In the genomic region with DNA sequence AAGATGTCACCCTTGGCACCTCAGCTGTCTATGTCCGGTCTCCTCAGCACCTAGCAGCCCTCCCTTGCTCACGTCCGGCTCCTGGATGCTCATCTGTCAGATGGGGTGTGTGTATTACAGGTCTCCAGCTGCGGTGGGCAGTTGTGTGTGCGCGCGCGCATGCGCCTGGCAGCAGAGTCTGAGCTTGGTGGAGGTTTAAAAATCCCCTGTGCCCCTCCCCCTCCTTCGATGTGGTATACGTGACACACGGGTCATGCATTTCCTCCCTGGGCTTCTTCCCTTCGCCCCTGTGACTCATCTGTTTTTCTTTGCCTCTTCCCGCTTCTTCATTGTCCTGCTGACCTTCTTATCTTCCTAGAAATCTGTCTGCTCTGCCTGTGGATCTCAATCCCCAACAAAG, we compare ENCODE assay signal across 8 mouse cellular contexts. TPM values are rescaled to one million over a fixed set of nuclear protein-coding genes. Genes with fewer than 3 reads are reported as not detected.
A peak's percentile ranks its signal among the peaks of the same experiment; 100 is the strongest.
DNase-seq lines count a peak whose midpoint lies in the region; ATAC-seq and TF ChIP-seq lines count a peak whose summit lies in the region.

No protein-coding gene starts in this region.

- intact Hi-C loops in left cerebral cortex, postnatal 25 days (cut with DNase I): loop anchor here (5.0 kb wide), 1 partner anchor 42 kb away; no protein-coding TSS in a partner anchor

- H3K36me3 ChIP-seq in lung, embryonic 15.5 days: no peaks in the 10 kb centered on the region
- no peaks in the 10 kb centered on the region for H3K36me3 ChIP-seq in limb, embryonic 10.5 days
- no peaks in the 10 kb centered on the region for H3K36me3 ChIP-seq in midbrain, postnatal 0 days (ENCODE audit: insufficient read depth, low read length)

- peak overlapping the region; percentile 35 for H3K4me2 ChIP-seq in lung, embryonic 15.5 days
- peak overlapping the region; percentile 22; the same call in 1 of the 2 replicates for H3K4me2 ChIP-seq in midbrain, postnatal 0 days (ENCODE audit: low read depth, low read length, poor library complexity, severe bottlenecking)

- H3K9ac ChIP-seq in lung, embryonic 15.5 days: no peak overlapping the region
- no peak overlapping the region for H3K9ac ChIP-seq in midbrain, postnatal 0 days (replicated peaks; ENCODE audit: low read length, poor library complexity, severe bottlenecking)

- no peak for TF ChIP-seq POLR2A in lung, adult 2 months (IDR thresholded peaks at IDR 0.05; ENCODE audit: borderline replicate concordance, extremely low read depth, low read depth, low read length)

- peak; percentile 52; the same call in 1 of the 2 replicates for ATAC-seq in lung, embryonic 15.5 days (ENCODE audit: borderline replicate concordance, extremely low read depth, low FRiP score, low TSS enrichment)
- ATAC-seq in midbrain, postnatal 0 days (ENCODE audit: low FRiP score): no peak

- H3K4me3 ChIP-seq in lung, embryonic 15.5 days: no peak overlapping the region
- H3K4me3 ChIP-seq in lung, adult 2 months (replicated peaks; ENCODE audit: extremely low read depth, low read depth, low read length): no peak overlapping the region
- no peak overlapping the region for H3K4me3 ChIP-seq in limb, embryonic 10.5 days
- H3K4me3 ChIP-seq in midbrain, postnatal 0 days (ENCODE audit: low read depth, low read length): no peak overlapping the region

- H3K27ac ChIP-seq in lung, embryonic 15.5 days: peak overlapping the region; percentile 44; the same call in 1 of the 2 replicates
- peak overlapping the region; percentile 26; the same call in 1 of the 2 replicates for H3K27ac ChIP-seq in limb, embryonic 10.5 days
- no peak overlapping the region for H3K27ac ChIP-seq in midbrain, postnatal 0 days (ENCODE audit: low read depth, low read length)

- peaks cover 8% of the 10 kb centered on the region; the same call in 1 of the 2 replicates for H3K4me1 ChIP-seq in lung, embryonic 15.5 days
- H3K4me1 ChIP-seq in lung, adult 2 months (ENCODE audit: control insufficient read depth, insufficient read depth, low read length): peaks cover 8% of the 10 kb centered on the region; the same call in 1 of the 2 replicates
- H3K4me1 ChIP-seq in limb, embryonic 10.5 days: peaks cover 16% of the 10 kb centered on the region
- H3K4me1 ChIP-seq in midbrain, postnatal 0 days (ENCODE audit: insufficient read depth, low read length): no peaks in the 10 kb centered on the region

- 19% methylated on average over 14 of the region's 14 CpGs for WGBS in lung, embryonic 15.5 days
- 10% methylated on average over 14 of the region's 14 CpGs for WGBS in lung, adult 2 months
- WGBS in limb, embryonic 10.5 days: 49% methylated on average over 14 of the region's 14 CpGs
- 49% methylated on average over 14 of the region's 14 CpGs for WGBS in midbrain, postnatal 0 days

- DNase-seq in lung, adult 2 months: no peak
- peak; percentile 53 for DNase-seq in c-Kit-positive CD71-negative TER-119-negative erythroid progenitor cells, embryonic 14.5 days (ENCODE audit: low read depth)
- no peak for DNase-seq in limb, embryonic 10.5 days (ENCODE audit: low spot score)
- DNase-seq in midbrain, postnatal 0 days (ENCODE audit: low spot score): no peak
- no peak for DNase-seq in left cerebral cortex, adult 8-10 months (ENCODE audit: low spot score in 2 of 2)
- no peak for DNase-seq in left cerebral cortex, postnatal 25 days (ENCODE audit: low spot score in 2 of 2)
- no peak for DNase-seq in cerebellum, adult 8-10 months

- H3K27me3 ChIP-seq in lung, embryonic 15.5 days: no peaks in the 10 kb centered on the region
- H3K27me3 ChIP-seq in limb, embryonic 10.5 days (ENCODE audit: low read depth, poor library complexity, severe bottlenecking): no peaks in the 10 kb centered on the region
- H3K27me3 ChIP-seq in midbrain, postnatal 0 days (ENCODE audit: insufficient read depth, low read length): no peaks in the 10 kb centered on the region

- no peaks in the 10 kb centered on the region for H3K9me3 ChIP-seq in lung, embryonic 15.5 days
- H3K9me3 ChIP-seq in limb, embryonic 10.5 days (replicated peaks): no peaks in the 10 kb centered on the region
- no peaks in the 10 kb centered on the region for H3K9me3 ChIP-seq in midbrain, postnatal 0 days (ENCODE audit: low read length)

- no peak for TF ChIP-seq CTCF in lung, adult 2 months (IDR thresholded peaks at IDR 0.05; ENCODE audit: insufficient read depth, low read length)
- no peak for TF ChIP-seq CTCF in midbrain, postnatal 0 days (IDR thresholded peaks at IDR 0.05)

RNA-seq across cellular contexts. Expression of gene Mief1, which starts 14.6 kb away (rescaled TPM):
- polyA plus RNA-seq in lung, embryonic 15.5 days (2015; fragmentation: Nextera tagmentation; extraction: Ambion mirVana): 28.4 and 28.9 TPM in 2 replicates
- 10.7 and 14.6 TPM in 2 replicates for polyA plus RNA-seq in lung, adult 2 months (2012; rRNA removed)
- polyA plus RNA-seq in limb, embryonic 10.5 days (2016; fragmentation: Nextera tagmentation; extraction: Ambion mirVana): 42.4 and 43.7 TPM in 2 replicates
- 46.3 and 47.2 TPM in 2 replicates for total RNA-seq in midbrain, postnatal 0 days (2014; rRNA removed)
- polyA plus RNA-seq in midbrain, postnatal 0 days (2015; fragmentation: Nextera tagmentation; extraction: Ambion mirVana): 19.4 and 21.9 TPM in 2 replicates
- 10 to 100 TPM; 30.2 to 33.7 (median 30.9) TPM for total RNA-seq in left cerebral cortex, adult 8-10 months (2022)
- total RNA-seq in left cerebral cortex, postnatal 25 days (2021): 10 to 100 TPM; 32.4 to 35.5 TPM

RNA-seq across cellular contexts. Expression of gene AC140267.1, which starts 16.4 kb away (rescaled TPM):
- polyA plus RNA-seq in lung, embryonic 15.5 days (2015; fragmentation: Nextera tagmentation; extraction: Ambion mirVana): not detected in 2 replicates
- polyA plus RNA-seq in lung, adult 2 months (2012; rRNA removed): not detected in 2 replicates
- not detected in 2 replicates for polyA plus RNA-seq in limb, embryonic 10.5 days (2016; fragmentation: Nextera tagmentation; extraction: Ambion mirVana)
- not detected in 2 replicates for total RNA-seq in midbrain, postnatal 0 days (2014; rRNA removed)
- 5.1 and 5.6 TPM in 2 replicates for polyA plus RNA-seq in midbrain, postnatal 0 days (2015; fragmentation: Nextera tagmentation; extraction: Ambion mirVana)
- 10 to 100 TPM in 2 of 4 experiments, 1 to 10 TPM in 2; 6.0 to 10.8 (median 9.5) TPM for total RNA-seq in left cerebral cortex, adult 8-10 months (2022)
- 1 to 10 TPM; 8.8 to 10.0 TPM for total RNA-seq in left cerebral cortex, postnatal 25 days (2021)

RNA-seq across cellular contexts. Expression of gene Atf4, which starts 35.8 kb away (rescaled TPM):
- polyA plus RNA-seq in lung, embryonic 15.5 days (2015; fragmentation: Nextera tagmentation; extraction: Ambion mirVana): 121 and 124 TPM in 2 replicates
- 142 and 154 TPM in 2 replicates for polyA plus RNA-seq in lung, adult 2 months (2012; rRNA removed)
- polyA plus RNA-seq in limb, embryonic 10.5 days (2016; fragmentation: Nextera tagmentation; extraction: Ambion mirVana): 113 TPM in 2 replicates
- 151 and 168 TPM in 2 replicates for total RNA-seq in midbrain, postnatal 0 days (2014; rRNA removed)
- polyA plus RNA-seq in midbrain, postnatal 0 days (2015; fragmentation: Nextera tagmentation; extraction: Ambion mirVana): 107 and 110 TPM in 2 replicates
- 100 to 1,000 TPM in 3 of 4 experiments, 10 to 100 TPM in 1; 98.1 to 118 (median 107) TPM for total RNA-seq in left cerebral cortex, adult 8-10 months (2022)
- 100 to 1,000 TPM; 104 to 111 TPM for total RNA-seq in left cerebral cortex, postnatal 25 days (2021)

RNA-seq across cellular contexts. Expression of gene Rps19bp1, which starts 44.9 kb away (rescaled TPM):
- polyA plus RNA-seq in lung, embryonic 15.5 days (2015; fragmentation: Nextera tagmentation; extraction: Ambion mirVana): 47.1 and 51.8 TPM in 2 replicates
- polyA plus RNA-seq in lung, adult 2 months (2012; rRNA removed): 14.4 and 15.6 TPM in 2 replicates
- polyA plus RNA-seq in limb, embryonic 10.5 days (2016; fragmentation: Nextera tagmentation; extraction: Ambion mirVana): 70.0 and 75.5 TPM in 2 replicates
- 34.5 and 43.8 TPM in 2 replicates for total RNA-seq in midbrain, postnatal 0 days (2014; rRNA removed)
- polyA plus RNA-seq in midbrain, postnatal 0 days (2015; fragmentation: Nextera tagmentation; extraction: Ambion mirVana): 86.9 and 87.1 TPM in 2 replicates
- 10 to 100 TPM; 32.5 to 39.3 (median 38.4) TPM for total RNA-seq in left cerebral cortex, adult 8-10 months (2022)
- total RNA-seq in left cerebral cortex, postnatal 25 days (2021): 10 to 100 TPM; 38.8 to 41.4 TPM

RNA-seq across cellular contexts. Expression of gene Mgat3, which starts 45.7 kb away (rescaled TPM):
- polyA plus RNA-seq in lung, embryonic 15.5 days (2015; fragmentation: Nextera tagmentation; extraction: Ambion mirVana): 4.9 and 5.2 TPM in 2 replicates
- 21.5 and 23.9 TPM in 2 replicates for polyA plus RNA-seq in lung, adult 2 months (2012; rRNA removed)
- polyA plus RNA-seq in limb, embryonic 10.5 days (2016; fragmentation: Nextera tagmentation; extraction: Ambion mirVana): 4.0 and 5.3 TPM in 2 replicates
- 101 and 103 TPM in 2 replicates for total RNA-seq in midbrain, postnatal 0 days (2014; rRNA removed)
- 13.3 and 14.4 TPM in 2 replicates for polyA plus RNA-seq in midbrain, postnatal 0 days (2015; fragmentation: Nextera tagmentation; extraction: Ambion mirVana)
- total RNA-seq in left cerebral cortex, adult 8-10 months (2022): 100 to 1,000 TPM; 118 to 134 (median 124) TPM
- 100 to 1,000 TPM; 119 to 121 TPM for total RNA-seq in left cerebral cortex, postnatal 25 days (2021)
